Mouse (Mus musculus) adrenal gland, postnatal 25 days (tissue): Measurements from ENCODE around the gene Samhd1. TPM values are rescaled to one million over a fixed set of nuclear protein-coding genes. Genes with fewer than 3 reads are reported as not detected.

ENCODE experiments used
- DNase-seq: peaks from one replicate; pipeline ENCODE4 v3.0.0; 2021; ENCODE audit warnings: mixed read lengths
- total RNA-seq: library from RNA; stranded (reverse); gene quantifications from 2 replicates; pipeline ENCODE4 v1.2.3, GENCODE M21; 2021

Gene Samhd1
- total RNA-seq, 1 experiment from 2014 or later: 26.1 TPM

DNA sequence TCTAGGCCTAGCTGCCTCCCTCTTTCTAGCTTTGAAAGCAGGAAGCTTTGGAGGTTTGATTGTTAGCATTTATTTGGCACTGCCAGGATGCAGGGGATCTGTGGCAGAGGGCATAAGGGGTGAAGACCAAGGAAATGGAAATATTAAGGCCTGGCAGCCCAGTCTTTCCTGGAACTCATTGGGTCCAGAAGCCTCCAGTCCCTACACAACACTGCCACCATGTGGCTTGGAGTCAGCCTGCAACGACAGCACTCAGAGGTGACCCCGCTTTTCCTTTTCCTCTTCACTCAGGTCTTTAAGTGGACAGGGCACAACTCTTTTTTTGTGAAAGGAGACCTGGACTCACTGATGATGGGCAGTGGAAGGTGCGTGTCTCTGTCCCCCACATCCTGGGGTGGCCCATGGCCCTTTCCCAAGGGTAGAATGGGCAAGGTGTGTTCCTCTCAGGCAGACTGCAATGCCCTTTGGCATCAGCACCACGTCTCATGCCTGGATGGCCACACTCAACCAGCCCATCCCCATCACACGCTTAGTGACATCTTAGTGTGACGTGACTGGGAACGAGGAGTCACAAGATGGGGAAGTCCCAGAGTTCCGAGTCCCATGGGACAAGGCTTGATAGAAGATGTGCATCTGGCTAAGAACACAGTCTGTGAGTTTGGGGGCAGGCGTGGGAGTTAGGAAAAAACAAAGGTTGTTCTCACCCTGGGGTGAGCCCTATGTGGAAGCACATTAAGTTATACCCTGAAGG is 39.9 kb downstream of the Samhd1 start:
- peak; percentile 76 for DNase-seq

DNA sequence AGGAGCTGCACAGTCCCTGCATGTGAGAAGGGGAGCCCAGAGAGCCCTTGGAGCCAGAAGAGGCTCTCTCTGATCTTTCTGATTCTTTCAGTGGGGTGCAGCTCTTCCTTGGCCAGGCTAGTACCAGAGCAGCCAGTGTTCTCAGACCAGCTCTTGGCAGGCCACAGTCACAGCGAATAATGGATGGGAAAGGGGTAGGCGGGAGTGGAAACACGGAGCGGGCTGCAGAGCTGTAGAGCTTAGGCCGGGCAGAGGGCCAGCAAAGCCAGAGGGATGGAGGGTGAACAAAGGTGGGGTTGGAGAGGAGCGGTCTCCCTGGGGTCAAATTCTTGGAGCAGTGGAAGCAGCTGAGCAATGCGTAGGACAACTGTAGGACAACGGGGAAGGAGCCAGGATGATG is 43.0 kb downstream of the Samhd1 start:
- peak; percentile 23 for DNase-seq

DNA sequence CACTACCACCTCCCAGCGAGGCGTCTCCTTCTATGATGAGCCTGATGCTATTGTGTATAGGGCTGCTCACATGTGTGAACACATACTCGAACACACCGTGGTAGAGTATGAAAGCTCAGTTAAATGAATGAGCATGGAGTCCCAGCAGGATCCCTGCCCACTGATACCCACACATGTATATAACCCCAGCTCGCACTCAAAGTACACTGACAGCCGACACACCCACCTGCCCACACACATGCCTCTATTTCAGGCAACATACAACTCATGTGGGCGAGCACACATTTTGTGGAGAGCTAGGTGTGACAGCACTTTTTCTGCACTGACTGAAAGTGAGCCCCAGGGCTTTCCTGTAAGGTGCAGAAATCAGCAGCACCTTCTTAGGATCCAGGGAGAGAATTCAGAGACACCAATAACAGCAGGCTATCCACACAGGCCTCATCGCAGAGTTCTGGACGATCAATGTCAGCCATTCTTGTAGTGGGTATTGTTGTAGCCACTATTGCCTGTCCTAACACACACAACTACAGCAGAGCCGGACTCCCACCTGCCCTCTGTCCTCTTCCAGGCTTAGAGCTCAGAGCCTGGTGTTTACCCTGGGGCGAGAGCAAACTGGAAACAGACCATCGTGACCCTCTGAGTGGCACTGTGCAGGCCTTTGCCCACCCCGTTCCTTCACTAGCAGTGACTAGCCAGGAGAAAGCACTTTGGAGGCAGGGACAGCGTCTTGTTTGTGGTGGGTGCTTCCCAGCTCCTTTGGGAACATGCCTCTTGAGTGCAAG is 47.3 kb downstream of the Samhd1 start:
- no peak for DNase-seq

DNA sequence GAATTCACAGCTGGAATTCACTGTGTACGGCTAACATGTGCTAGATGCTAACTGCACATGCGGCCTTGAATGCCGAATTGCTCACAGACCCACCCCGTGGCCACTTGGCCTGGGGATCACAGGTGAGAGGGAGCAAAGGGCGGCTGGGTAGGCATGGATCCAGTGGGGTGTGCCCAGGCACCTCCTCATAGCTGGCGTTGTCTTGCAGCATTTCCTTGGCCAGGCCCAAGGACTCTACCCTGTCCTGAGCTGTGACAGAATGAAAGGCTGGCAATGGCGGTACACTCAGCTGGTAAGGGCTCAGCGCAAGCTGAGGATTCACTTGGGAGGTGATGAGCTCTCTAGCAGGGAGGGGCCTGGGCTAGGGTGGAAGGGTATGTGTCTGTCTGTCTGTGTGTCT is 48.3 kb downstream of the Samhd1 start, which contains the start of gene Tldc2:
Tldc2 (plus strand) TSS at position 260 of the 400 bp plus-strand sequence.
- DNase-seq: no peak

DNA sequence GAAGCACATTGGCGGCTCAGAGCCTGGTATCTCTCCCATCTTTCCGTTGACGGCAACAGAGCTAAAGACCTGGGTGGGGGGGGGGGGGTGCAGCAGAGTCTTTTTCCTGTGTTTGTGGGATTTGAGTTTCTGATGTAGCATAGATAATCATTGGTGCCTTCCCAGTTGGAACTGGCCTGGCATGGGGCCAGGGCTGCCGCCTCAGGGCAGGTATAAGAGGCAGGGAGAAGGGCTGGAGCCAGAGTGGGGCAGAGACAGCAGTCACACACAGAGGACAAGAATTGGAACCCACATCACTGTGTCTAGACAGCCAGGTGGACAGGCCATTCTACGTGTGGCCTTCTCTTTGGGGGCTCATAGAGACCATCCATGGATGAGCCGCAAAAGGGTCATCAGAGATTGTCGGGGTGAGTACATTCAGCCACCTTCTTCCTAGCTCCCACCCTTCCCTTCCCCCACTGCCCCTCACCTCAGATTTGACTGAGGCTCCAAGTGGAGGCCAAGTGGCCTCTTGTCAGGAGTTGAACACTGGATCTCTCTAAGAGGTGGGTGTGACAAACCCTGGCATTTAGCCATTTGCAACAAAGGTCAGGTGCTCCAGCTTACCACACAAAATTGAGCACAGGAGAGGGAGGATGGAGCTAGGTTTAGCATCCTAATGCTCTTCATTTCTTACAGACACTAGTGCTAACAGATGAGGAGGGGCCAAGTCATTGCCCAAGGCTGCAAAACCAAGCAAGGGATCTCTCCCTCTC is 50.1 kb downstream of the Samhd1 start:
- DNase-seq: no peak

DNA sequence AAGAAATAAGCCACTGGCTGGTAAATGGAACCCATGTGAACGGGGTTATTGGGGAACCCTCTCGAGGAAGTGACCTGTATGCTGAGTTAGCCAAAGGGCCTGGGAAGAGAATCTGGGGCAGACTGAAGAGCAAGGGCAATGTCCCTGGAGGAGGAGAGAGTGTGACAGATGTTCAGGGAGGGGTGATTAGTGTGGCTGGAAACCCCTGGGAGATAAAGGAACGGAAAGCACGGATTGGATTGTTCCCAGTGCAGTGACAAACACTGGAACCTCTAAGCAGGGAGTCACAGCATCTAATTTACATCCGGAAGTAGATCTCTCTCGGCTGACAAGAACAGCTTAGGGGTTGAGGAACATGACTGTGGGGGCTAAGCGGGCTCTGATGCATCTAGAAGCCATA is 53.1 kb downstream of the Samhd1 start:
- no peak for DNase-seq

DNA sequence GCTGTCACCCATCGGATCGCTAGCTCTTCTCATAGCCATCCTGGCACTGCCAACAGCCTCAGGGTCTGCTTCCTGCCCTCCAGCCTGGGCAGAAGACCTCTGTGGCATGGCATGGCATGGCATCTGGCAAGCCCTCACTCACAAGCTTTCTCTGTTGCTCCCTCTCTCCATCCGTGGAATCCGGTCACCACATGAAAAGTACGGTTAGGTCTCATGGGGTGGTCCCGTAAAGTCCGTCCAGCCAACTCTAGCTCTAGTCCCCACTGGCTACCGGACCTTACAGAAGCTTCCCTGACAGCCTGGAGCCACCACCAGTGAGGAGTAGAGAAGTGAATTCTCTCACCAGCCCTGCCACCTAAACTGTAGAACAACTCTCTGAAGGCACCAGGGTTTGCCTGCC is 53.7 kb downstream of the Samhd1 start:
- no peak for DNase-seq

DNA sequence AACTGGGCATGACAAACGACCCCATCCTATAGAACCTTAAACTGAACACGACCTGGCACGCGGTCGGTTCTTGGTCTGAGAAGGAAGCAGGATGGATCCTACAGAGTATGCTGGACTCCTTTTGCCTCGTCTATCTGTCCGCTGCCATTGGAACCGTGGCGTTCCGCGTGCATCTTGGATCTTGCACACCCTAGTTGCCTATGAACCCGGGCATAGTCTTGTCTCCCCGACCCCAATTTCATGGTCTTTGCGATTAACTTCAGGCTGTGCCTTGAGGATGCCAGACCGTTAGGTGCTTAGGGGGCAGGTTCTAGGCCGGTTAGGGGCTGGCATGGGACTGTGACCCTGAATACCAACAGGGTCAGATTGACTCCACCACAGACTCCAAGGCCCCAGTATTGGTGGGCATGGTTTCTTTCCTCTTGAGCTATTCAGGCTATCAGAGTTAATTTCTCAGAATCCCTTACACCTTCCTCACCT is 55.3 kb downstream of the Samhd1 start:
- DNase-seq: no peak

DNA sequence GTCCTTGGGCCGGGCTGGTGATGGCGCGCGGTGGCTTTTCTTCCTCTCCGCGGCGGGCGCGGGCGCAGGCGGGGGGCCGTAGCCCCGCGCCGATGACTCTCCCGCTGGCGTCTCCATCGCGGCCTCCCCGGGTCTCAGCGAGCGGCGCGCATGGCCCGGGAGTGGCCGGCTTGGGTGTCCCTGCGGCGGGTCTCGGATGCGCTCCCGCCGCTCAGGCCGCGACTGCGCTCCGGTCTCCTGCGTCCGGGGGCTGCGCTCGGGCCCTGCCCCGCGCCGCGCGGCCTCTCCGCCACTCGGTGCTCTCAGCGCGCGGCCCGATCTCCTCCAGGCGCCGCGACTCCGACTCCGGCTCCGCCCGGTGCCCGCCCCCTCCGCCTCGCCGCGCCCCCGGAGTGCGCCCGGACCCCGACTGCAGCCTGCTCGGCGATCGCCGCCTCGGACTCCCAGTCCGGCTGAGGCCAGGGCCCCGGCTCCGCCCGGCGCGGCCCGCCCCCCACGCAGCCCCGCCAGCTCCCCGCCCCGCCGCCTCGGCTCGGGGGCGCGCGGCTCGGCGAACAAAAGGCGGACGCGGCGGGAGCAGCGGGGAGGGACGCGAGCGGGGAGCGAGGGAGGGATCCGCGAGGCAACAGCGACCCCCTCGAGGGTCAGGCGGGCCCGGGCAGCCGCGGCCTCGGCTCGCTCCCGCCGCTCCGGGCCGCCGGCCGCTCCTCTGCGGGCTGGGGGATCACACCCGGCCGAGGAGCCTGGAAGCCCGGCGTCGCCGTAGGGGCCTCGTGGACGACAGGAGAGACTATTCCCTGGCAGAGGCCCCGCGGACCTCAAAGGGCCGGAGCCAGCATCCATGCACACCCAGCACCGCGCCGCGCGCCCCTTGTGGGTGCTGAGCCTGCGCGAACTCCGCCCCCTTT is 56.0 kb downstream of the Samhd1 start, which contains the start of gene Soga1:
Soga1 (minus strand) TSS at position 462 of the 908 bp plus-strand sequence.
- DNase-seq: peak; percentile 93

DNA sequence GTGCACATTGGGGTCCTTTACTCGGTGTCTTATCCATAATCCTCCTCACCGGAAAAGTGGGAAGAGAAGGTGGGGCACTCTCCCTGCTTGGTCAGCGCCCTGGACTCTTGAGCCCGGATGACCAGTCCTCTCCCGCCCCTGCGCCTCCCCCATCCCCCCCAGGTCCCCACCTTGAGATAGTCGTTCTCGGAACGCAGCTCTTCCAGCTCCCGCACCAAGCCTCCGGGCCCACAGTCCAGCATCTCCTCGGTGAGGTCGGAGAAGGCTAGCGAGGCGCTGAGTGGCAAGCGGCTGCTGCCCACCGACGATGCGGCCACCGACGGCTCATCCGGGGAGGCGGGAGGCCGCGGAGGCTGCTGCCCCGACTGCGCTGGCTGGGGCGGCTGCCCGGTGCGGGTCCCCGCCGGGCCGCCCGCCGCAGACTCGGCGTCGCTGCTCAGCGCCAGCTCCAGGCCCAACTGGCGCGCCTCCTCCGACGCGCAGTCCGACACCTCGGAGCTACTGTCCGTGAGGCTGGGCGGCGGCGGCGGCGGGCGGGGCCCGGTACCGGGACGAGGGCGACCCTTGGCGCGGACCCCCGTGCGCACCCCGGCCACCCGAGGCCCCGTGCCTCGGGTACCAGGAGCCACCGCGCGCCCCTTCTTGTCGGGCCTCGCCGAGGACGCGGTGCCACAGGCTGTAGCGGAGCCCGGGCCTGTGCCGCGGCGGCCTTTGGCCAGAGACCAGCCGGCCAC is 56.8 kb downstream of the Samhd1 start:
- peak; percentile 53 for DNase-seq

DNA sequence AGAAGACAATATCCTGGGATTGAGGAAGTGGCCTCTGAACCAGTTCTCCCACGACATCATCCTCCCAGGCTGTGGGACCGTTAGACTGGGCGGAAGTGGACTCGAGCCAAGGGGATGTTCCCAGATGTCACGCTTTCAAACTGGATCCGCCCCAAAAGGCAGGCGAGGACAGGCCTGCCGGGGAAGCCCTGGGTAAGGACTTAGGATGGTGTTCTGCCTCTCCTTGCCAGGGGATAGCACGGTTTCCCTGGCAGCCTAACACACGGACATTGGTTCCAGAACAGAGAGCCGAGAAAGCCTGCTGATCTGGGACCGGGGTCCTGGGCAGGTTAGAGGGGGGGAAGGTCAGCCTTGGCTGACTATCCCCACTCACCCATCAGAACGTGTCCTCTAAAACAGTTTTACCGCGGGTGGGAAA is 57.4 kb downstream of the Samhd1 start:
- peak; percentile 88 for DNase-seq

DNA sequence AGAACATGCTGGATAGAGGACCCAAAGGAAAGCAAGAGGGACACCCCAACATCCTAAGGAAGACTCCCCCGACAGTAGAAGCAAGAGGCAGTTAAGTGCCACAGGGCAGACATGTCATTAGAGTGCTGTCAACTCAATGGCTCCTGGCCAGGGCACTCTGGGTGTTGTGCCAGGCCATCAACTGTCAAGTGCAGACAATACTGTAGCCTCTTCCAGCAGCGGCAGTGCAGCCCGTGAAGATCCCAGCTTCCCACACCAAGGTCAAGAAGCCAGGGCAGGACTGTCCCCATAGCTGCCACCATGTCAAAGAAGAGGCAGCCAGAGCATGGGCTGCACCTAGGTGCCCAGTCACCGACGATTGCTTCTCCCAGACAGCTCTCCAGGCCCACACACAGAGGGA is 57.9 kb downstream of the Samhd1 start:
- peak; percentile 79 for DNase-seq

DNA sequence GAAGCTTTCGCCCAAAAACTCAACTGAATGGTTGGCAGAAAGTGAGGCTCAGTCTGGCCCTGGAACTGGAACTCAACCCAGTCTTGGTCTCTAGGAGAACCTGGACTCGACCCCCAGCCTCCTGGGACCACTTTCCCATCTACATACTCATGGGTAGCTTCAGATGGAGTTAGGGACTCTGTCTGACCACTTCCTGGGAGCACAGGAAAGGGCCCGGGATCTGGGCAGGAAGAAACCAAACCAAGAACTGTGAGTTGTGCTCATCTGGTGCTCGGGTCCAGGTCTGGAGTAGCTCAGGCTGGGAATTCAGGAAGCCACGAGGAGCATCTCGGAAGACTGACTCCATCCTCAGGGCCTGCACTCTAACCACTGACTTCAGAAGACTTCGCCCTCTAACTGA is 58.5 kb downstream of the Samhd1 start:
- DNase-seq: no peak

DNA sequence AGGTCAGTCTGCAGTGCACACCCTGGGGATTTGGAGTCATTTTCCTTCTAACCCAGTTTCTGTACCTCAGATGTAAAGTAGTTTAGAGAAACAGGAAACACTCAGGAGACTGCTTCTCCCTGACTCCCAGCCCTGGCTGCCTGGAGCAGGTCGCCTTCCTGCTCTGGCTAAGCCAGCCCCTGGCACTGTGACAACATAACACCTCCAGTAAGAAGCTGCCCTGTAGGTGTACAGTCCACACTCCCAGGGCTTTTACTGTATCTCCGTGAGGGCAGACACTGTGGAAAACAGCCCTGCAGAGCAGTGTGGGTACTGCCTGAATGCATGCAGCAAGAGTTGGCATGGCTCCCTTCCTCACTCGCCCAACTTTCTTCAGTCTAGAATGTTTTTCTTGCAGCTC is 59.4 kb downstream of the Samhd1 start:
- peak; percentile 32 for DNase-seq

DNA sequence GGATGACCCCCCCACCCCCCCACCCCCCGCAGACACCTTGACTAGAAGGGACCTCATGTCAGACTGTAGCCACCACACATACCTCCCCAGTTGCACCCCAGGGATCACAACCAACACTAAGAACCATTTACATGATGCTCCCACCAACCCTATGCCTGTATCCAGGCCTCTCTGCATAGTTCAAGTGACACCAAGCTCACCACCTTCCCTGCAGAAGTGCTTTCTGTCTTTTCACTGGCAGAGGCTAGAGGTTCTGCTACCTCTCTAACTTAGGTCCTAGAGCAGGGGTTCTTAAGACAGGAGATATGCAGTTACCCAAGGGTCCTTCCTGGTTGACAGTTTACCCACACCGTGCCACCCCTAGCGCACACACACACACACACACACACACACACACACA is 59.8 kb downstream of the Samhd1 start:
- DNase-seq: no peak

DNA sequence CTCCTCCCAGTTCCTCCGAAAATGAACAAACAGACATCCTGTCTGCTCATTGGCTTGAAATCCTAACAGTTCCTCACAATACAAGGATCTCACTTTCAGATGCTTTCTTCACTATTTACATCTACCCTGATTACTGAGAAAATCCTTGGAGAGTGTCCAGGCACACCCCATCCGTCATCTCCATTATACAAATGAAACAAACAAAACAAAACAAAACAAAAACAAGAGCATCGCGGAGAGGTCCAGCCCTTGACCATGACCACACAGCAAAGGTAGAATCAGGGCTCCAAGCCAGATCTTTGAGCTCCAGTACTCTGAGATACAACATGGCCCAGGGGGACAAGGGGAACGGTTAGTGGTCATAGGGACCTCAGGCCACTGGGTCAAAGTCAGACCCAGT is 60.3 kb downstream of the Samhd1 start:
- no peak for DNase-seq

DNA sequence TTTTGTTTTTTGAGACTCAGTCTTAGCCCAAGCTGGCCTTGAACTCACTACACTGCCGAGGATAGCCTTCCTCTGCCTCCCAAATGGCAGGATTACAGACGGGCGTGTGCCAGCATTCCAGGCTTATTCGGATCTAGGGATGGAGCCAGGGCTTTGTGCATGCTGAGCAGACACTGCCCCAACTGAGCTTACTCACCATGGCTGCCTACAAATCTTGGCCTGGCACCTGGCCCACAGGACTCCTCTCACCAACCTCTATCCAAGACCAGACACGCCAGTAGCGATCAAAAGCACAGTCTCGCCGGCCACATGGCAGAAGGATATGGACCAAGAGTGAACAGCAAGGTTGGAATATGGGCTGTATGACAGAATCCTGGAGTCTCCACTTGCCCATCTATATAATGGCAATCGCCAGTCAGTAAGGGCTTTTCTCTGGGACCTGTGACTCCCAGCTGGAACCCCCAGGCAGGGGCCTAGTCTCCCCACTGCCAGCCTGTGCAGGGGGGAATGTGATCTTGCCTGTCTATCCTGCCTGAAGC is 60.8 kb downstream of the Samhd1 start:
- peak; percentile 83 for DNase-seq

DNA sequence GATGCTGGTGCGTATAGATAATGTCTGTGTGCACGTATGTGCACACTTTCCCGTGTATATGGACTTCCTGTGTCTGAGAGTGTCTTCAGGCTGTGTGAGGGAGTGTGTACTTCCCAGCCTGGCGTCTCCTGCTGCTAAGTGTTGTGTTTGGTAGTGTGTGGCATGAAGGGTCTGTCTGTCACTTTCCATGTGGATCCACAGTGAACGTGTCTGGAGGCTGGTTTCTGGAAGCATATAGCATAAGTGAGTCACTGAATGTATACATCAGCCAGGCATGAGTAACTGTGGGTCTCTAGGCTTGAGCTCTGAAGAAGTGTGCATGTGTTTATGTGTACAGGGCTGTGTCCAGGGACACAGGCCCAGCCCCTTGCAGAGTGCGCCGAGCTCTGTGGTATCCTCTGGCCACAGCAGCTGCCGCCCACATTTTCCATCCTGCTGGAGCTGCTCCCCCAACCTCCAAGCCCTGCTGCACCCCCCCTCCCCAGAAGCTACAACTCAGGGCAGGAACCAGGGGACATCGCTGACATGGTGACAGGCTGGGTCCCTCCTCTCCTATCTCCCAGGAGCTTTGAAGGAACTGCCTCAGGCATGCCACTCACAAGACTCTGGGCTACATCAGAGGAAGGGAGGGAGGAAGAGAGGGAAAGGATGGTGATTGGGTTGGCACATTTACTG is 61.5 kb downstream of the Samhd1 start:
- DNase-seq: no peak

DNA sequence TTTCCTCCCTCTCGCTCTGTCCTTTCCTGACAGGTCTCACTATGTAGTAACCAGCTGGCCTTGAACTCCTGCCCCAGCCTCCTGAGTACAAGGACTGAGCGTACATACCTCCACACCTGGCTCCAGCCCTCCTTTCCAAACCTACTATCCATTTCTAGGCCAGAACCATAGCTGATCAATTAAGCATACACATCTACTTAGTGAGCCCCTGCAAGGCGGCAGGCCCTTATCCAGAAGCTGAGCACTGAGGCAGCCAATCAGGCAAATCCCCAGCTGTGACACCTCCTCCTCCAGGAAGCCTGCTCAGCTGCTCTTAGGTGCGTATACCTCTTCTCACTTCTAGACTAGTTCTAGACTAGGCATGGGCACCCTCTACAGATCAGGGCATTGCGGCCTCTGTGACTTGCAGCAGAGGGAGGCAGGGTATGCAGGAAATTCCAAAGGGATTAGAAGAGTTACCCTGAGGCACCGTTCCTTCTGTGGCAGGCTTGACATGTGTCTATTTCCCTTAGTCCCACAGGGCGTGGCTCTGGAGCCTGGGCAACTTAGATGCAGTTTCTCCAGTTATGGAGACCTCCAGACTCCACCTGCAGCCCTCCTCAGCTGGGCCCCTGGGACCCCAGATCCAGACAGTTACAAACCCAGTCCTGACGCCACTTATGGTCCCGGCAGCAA is 62.6 kb downstream of the Samhd1 start:
- DNase-seq: no peak
